ENCODE assay signal across 25 mouse cellular contexts in the genomic region with DNA sequence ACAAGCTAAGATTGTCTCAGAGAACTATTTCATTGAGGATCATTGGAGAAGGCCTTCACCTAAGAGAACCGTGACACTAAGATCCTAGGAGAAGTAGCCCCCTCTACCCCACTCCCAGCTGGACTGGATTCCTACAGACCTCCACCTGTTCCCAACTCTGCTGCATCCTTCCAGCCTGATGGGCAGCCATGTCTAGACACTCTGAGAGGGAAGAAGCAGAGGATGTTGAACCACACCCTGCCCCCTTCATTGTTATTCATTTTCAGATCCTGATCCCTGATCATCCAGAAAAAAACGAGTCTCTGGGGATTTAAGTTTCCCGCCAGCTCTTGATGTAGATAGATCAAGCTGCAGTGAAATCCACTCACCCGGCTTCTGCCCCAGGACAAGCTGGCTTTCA. TPM values are rescaled to one million over a fixed set of nuclear protein-coding genes. Genes with fewer than 3 reads are reported as not detected.
"Had no signal": no experiment of that assay in that cellular context is flagged by ENCODE, and none has a peak within 500 bp of the region (broad histone marks: within the 10 kb centered on the region; RNA-seq: fewer than 3 reads in every experiment).

No protein-coding gene starts in this region.

- H3K9ac ChIP-seq: heart, embryonic 13.5 days; heart, embryonic 15.5 days; hindbrain, embryonic 13.5 days; hindbrain, embryonic 15.5 days; kidney, embryonic 15.5 days; limb, embryonic 13.5 days; limb, embryonic 15.5 days; liver, embryonic 14.5 days had no signal

- H3K9me3 ChIP-seq: limb, embryonic 15.5 days had no signal

- DNase-seq: gastrocnemius, postnatal 14 days; gastrocnemius, postnatal 36 days; heart, adult 2 months; heart, postnatal 14 days; heart, postnatal 36 days; kidney, adult 18-20 months; kidney, adult 8-10 months; kidney, postnatal 14 days; kidney, postnatal 36 days; layer of hippocampus, adult 9-11 months; layer of hippocampus, postnatal 36 days; left cerebral cortex, postnatal 4 days had no signal

- H3K4me1 ChIP-seq: heart, embryonic 13.5 days; heart, embryonic 15.5 days; hindbrain, embryonic 13.5 days; hindbrain, embryonic 15.5 days had no signal

- H3K27ac ChIP-seq: heart, adult 2 months; heart, embryonic 13.5 days; heart, embryonic 15.5 days; hindbrain, embryonic 13.5 days; hindbrain, embryonic 15.5 days; hindbrain, postnatal 0 days; kidney, embryonic 15.5 days; kidney, postnatal 0 days; limb, embryonic 13.5 days; limb, embryonic 15.5 days; liver, embryonic 14.5 days had no signal

- H3K27me3 ChIP-seq: heart, embryonic 15.5 days; hindbrain, embryonic 13.5 days; hindbrain, embryonic 15.5 days; kidney, embryonic 15.5 days; limb, embryonic 13.5 days; limb, embryonic 15.5 days had no signal

- H3K36me3 ChIP-seq: heart, embryonic 13.5 days; heart, embryonic 15.5 days; hindbrain, embryonic 13.5 days; hindbrain, embryonic 15.5 days; kidney, embryonic 15.5 days; limb, embryonic 13.5 days; limb, embryonic 15.5 days had no signal

- ATAC-seq: hindbrain, postnatal 0 days; intestine, embryonic 16.5 days had no signal

- H3K4me3 ChIP-seq: heart, adult 2 months; heart, embryonic 13.5 days; heart, embryonic 15.5 days; hindbrain, embryonic 13.5 days; hindbrain, embryonic 15.5 days; kidney, embryonic 15.5 days; limb, embryonic 13.5 days; limb, embryonic 15.5 days had no signal

- H3K4me2 ChIP-seq: heart, embryonic 11.5 days; heart, embryonic 13.5 days; heart, embryonic 15.5 days; hindbrain, embryonic 13.5 days; hindbrain, embryonic 15.5 days; kidney, embryonic 15.5 days; limb, embryonic 15.5 days had no signal

RNA-seq across cellular contexts. Expression of gene Ltf, which starts 53.9 kb away (rescaled TPM):
- polyA plus RNA-seq: hindbrain, embryonic 11.5 days had no signal
